Mouse (Mus musculus) lung, adult 18-20 months (tissue): ENCODE results near the gene Lpar2.
A peak's percentile ranks its signal among the peaks of the same experiment; 100 is the strongest.

Experiments
- DNase-seq, 2 experiments: peaks; one replicate each; pipeline ENCODE4 v3.0.0; 2022; ENCODE audit warnings: mixed read lengths in 2 of 2

Lpar2 gene

DNA sequence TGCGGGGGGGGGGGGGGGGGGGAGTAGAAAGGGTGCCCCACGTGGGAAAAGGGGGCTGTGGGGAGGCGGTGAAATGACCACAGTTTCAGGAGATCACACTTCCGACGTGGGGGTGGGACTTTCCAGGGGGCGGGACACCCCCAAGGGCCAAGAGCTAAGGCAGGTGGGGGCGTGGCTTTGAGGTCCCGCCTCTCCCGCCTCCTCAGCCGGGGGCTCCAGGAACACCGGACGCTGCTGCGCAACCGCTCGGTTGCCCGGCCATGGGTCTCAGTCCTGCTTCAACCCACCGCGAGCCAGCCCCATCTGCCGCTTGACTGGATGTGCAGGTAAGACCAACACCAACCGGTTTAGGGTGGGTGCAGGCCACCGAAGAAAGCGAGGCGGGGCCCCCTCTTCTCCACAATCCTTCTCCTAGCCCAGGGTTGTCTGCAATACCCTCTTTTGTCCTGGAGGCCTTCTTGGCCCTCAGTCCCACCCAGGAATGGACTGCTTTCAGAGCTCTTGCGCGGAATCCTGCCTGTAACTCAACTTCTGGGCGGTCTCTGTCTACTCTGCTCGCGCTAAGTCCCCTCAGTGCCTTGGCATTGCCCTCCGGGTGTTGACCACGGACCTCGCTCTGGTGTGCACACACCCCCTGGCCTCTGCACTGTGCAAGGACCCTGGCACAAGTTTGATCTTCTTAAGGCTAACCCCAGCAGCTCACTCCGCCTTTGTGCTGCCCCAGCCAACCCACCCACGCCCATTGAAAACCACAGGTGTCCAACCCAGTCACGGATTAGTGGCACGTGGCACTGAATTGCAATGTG lies at the start of gene Lpar2:
Lpar2 (plus strand) TSS at position 44 of the 806 bp plus-strand sequence.
- DNase-seq, result peak; percentile 78 to 80

DNA sequence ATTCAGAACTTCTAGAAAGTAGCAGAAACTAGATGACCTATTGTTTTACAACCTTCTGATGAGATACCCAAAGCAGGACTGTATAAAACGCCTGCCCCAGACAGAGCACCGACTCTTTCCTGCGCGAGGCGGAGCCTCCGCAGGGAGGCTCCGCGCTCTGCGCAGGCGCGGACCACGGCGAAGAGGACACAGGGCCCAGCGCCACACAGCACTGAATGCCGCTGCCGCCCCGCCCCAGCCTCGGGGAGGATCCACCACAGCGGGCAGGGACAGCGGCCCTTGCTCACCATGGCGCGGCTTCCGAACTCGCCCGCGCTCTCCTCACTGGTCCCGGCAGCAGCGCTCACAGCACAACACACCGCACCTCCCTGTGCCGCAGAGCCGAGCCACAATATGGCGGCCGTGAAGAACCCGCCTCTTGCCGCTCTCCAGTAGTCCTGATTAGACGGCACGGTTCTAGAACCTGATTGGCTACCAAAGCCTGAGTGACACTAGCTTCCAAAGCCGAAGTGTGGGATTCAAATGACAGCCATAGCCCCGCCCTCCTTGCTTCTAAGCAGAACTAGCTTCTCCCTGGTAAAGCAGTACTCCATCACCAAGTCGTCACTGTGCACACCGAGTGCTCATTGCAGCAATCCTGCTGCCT lies 47.6 kb upstream of the Lpar2 start, which contains the start of gene Gm20422:
Gm20422 (minus strand) TSS at position 384 of the 646 bp plus-strand sequence.
- peak; percentile 93 to 95 for DNase-seq

DNA sequence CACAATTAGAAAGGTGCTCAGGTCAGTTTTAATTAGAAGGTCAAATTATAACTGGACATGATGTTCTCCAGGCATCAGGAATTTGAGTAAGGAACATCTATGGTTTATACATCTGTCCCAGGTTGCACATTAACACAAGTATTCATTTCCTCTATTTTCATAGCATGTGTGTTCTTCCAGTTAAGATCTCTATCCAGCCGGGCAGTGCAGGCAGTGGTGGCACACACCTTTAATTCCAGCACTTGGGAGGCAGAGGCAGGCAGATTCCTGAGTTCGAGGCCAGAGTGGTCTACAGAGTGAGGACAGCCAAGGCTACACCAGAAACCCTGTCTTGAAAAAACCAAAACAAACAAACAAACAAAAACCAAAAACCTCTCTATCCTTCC lies 47.1 kb upstream of the Lpar2 start:
- DNase-seq, result no peak

DNA sequence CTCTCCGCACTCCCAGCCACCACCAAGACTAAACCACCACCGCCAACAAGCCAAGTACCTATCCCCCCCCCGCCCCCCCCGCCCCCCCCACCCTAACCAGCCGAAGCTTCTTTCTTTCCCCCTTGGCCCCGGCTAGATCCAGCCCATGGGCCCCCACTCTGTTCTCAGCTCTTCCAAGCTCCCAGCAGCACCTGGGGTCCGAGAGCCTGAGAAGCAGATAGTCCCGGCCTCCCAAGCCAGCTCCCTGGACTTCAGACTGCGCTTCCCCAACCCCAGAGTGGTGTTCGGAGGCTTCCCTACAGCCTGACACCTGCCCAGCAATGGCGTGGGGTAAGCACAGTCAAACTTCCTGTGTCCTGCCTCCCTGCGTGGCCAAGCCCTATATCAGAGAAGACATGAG lies 45.1 kb upstream of the Lpar2 start:
- DNase-seq, result no peak

DNA sequence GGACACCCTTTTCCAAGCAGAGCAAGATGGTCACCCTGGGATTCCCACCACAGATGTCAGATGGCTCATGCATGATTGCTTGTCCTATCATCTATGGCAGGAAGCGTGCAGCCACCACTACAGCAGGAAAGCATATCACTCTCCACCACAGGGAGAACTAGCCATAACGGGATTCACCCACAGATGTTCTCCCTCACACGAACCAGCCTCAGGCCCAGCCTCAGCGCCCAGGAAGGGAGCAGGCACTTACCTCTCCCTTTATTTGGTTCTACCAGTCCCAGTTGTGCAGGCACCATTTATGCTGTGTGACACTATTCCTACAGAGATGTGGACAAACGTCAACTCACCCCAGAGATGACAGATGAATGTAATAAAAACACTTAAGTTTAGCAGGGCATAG lies 33.1 kb upstream of the Lpar2 start:
- DNase-seq, result no peak

DNA sequence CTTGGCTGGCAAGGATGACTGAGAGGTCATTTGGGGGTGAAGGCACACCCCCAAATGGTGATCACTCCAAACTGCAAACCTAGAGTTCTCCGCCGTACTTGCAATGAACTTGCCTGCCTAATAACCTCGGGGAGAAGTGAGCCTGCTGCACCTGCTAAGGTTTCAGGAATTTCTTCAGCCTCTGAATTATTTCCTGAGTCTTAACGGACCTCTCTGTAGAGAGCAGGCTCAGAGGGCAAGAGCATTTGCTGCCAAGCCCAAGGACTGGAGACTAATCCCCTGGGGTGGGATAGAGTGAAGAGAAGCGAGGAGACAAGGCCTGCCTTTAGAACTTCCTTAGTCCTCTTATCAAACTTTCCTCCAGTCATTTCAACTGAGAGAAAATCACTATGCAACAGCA lies 32.5 kb upstream of the Lpar2 start:
- no peak for DNase-seq

DNA sequence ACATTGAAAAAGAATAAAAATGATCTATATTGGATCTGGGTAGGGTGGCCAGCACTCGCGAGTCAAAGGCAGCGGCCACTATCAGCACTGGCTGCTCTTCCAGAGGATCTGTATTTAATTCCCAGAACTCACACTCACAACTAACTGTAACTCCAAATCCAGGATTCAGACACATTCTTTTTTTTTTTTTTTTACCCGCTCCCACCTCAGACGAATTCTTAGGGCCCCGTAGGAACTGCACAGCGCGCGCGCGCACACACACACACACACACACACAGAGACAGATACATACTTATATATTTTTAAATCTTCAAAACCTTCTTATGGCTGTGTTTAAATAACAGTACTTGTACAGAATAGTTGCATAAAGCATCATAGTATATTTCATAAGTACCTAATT lies 31.9 kb upstream of the Lpar2 start:
- no peak for DNase-seq

DNA sequence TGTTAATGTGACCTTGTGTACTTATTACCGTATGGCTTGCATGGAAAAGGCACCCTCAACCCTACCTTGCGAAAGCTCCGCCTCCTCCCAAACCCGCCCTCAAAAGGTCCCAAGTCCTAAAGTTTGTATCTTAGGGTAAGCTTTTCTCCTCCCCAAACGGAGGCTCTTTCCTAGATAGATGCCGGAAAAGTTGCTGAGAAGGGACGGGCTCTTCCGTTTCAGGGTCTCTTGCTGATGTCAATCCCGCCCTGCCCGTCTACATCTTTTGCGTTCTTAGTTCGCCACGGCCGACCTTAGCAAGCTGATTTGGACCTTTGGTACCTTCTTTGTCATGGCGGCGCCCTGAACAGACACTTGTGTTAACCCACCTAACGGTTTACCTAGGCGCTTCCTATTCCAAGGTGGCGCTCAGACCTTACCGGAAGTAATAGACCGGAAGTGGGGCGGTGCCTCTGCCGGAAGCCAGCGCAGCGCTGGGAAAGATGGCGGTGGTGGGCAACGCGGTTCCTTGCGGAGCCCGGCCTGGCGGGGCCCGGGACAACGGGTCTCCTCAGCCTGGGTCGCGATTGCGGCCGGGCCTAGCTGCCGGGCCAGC lies 31.4 kb upstream of the Lpar2 start, which contains the start of the genes Atp13a1 and Zfp866:
Atp13a1 (plus strand) TSS at position 391 of the 595 bp plus-strand sequence.
Zfp866 (minus strand) TSS at position 406 of the 595 bp plus-strand sequence.
- peak; percentile 89 to 91 for DNase-seq

DNA sequence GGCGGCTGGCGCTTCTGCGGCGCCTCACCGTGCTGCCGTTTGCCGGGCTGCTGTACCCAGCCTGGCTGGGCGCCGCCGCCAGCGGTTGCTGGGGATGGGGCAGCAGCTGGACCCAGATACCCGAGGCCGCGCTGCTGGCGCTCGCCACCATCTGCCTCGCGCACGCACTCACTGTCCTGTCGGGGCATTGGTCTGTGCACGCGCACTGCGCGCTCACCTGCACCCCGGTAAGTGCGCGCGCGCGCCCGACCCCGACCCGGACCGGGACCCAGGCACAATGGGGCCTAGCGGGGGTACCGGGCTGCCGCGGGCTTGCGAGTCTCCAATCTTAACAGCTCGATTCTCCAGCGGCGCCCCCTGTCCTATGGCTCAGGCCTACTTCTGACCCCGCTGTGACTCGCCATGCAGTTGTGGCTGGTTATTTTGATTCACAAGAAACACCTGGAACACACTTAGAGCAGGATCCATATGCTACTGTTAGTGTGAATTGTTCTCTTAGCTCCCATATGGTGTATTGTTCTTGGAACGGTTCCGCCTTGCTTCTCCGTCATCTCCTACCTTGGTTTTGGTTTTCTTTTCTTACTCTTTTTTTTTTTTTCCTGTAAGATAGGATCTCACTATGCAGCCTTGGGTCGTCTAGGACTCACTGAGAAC lies 30.7 kb upstream of the Lpar2 start:
- DNase-seq, result peak in 1 of 2 experiments; percentile 20

DNA sequence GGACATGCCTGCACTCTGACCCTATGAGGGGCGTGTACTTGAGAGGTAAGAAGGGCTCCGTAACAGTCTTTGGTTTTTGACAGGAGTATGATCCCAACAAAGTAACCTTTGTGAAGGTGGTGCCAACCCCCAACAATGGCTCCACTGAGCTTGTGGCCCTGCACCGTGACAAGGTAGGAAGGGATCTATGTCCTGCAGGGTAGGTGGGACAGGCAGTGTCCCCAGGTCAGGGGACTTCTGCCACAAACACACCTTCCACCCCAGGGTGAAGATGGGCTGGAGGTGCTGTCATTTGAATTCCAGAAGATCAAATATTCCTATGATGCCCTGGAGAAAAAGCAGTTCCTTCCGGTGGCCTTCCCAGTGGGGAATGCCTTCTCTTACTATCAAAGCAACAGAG lies 28.6 kb upstream of the Lpar2 start:
- no peak for DNase-seq

DNA sequence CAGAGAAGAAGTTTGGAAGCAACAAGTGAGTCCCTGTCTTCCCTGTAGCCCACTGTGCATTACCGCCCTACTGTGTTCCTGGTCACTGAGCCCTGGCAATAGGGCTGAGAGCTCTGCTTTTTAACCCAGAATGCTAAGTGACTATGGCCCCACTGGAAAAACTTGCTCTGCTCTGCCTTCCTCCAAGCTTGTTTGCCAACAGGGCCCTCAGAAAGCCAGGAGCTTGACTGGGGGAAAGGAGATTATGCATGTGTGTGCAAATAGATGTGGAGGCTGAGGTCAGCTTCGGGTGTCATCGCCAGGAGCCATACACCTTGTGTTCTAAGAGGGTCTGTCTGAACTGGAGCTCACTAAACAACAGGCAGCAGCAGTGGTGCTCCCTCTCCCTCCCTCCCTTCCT lies 28.1 kb upstream of the Lpar2 start:
- DNase-seq, result no peak

DNA sequence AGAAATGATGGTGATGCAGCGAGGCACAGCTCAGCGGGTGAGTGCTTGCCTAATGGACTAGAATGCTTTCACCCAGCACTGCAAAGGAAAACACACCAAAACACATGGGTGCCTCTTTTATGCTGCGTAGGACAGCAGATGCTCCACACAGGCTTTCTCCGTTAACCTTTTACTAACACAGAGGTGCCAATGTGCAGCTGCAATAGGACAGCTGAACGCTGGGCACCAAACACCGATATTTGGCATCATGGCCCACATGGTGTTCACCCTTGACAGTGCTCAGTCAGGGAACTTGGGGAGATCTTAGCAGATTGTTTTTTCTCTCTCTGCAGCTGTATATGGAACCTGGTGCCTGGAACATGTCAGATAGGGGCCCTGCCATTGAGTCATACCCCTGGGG lies 27.3 kb upstream of the Lpar2 start:
- peak in 1 of 2 experiments; percentile 1 for DNase-seq

DNA sequence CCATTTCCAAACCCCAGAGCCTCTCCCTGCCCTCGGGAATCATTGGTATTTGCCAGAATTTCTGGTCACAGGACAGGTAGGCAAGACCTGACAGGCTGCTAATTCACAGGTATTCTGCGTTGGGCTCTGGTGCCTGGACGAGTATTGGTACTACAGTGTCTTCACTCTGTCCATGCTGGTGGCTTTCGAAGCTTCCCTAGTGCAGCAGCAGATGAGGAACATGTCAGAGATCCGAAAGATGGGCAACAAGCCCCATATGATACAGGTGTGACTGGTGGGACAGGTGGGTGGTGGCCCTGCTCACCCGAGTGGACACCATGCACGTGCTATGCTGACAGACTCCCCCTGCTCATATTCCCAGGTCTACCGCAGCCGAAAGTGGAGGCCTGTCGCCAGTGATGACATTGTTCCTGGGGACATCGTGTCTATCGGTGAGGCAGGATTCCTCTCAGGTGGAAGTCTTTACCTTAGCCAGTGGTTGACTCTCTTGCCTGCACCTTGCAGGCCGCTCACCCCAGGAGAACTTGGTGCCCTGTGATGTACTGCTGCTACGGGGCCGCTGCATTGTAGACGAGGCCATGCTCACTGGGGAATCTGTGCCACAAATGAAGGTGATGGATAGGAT lies 25.4 kb upstream of the Lpar2 start:
- DNase-seq, result peak in 1 of 2 experiments; percentile 2

DNA sequence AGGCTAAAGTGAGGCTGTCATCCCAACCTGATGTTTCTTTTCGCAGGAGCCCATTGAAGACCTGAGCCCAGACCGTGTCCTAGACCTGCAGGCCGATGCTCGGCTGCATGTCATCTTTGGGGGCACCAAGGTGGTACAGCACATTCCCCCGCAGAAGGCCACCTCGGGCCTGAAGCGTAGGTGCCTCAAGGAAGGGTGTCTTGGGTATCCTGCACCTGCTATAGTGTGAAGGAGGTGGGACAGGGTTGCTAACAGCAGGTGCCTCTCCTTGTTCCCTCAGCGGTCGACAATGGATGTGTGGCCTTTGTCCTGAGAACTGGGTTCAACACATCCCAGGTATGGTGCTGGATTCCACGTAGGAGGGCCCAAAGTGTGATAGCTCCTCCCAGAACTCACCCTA lies 24.6 kb upstream of the Lpar2 start:
- peak in 1 of 2 experiments; percentile 1 for DNase-seq

DNA sequence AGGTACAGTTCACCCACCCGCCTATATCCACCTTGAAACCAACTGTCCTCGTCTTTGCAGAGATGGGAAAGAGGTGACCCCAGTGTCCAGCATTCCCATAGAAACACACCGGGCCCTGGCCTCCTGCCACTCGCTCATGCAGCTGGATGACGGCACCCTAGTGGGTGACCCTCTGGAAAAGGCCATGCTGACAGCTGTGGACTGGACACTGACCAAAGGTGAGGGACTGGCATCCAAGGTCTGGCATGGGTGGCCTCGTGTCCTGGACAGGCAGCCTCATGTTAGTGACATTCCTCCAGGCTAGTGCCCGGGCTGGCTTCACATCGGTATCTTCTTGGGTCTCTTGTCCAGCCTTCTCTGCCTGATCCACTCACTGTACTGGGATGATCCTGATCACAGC lies 23.0 kb upstream of the Lpar2 start:
- DNase-seq, result peak in 1 of 2 experiments; percentile 1

DNA sequence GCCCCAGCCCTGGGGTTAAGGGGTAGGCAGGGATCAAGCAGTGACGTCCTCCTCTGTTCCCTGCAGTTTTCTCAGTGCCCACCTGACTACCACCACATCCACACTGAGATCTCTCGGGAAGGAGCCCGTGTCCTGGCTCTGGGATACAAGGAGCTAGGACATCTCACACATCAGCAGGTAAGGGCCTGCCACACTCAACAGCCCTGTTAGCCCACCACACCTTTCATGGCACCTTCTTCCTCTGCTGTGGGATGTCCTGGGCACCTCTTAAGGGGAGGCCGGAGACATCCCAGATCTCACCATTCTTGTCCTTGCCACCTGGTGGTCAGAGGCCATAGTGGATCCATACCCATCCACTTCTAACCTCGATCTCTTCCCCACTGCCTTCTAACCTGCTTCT lies 22.3 kb upstream of the Lpar2 start:
- DNase-seq, result peak in 1 of 2 experiments; percentile 2

DNA sequence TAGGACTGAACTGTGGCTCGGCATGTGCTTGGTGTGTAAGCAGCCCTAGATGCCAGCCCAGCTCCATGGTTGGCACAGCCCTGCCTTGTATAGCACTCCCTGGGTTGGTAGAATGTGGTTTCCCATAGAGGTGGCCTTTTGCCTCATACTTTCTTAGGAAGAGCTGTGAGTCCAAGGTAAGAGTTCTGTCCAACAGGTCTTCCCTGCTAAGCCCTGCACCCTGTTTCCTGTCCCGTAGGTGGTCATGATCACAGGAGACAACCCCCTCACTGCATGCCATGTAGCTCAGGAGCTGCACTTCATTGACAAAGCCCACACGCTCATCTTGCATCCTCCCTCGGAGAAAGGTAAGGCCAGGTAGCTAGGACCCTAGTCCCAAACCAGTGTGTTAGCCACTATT lies 20.4 kb upstream of the Lpar2 start:
- DNase-seq, result peak in 1 of 2 experiments; percentile 1

DNA sequence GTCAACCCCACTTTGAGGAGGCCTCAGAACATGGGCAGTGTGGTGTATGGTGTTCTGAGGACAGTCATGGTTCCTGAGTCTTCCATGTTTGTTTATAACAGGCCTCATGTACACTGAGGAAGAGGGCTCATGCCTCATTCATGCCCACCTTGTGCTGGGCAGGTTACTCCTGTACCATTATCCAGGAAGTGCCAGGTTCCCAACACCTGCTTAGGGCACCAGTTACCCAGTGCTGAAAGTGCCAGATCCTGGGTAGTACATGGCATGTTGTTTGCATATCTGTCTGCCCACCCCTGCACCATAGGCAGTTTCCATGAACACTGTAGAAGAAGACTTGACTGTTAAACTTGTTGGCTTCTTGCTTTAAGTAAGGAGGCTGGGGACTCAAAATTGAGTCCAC lies 20.0 kb upstream of the Lpar2 start:
- peak in 1 of 2 experiments; percentile 0 for DNase-seq

DNA sequence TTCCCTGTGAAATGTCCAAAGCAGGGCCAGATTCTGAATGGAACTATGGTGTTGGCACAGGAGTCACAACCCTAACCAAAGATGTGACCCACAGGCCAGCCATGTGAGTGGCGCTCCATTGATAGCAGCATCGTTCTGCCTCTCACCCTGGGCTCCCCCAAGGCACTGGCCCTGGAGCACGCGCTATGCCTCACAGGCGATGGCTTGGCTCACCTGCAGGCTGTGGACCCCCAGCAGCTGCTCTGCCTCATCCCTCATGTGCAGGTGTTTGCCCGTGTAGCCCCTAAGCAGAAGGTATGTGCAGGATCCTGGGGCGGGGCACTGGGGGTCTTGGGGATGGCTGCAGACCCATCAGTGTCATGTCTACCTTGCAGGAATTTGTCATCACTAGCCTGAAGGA lies 18.9 kb upstream of the Lpar2 start:
- peak in 1 of 2 experiments; percentile 2 for DNase-seq

DNA sequence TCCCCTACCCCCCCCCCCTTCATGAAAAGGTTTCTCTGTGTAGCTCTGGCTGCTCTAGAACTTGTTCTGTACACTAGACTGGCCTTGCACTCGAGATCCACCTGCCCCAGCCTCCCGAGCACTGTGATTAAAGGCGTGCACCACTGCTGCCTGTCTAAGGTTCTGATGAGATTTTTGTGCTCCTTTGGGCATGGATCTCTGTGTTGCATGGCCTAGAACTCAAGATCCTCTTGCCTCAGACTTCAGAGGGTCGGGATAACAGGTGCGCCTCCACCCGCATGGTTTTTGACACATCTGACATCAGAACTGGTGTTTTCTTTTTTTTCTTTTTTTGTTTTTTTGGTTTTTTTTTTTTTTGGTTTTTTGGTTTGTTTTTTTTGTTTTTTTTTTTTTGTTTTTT lies 17.7 kb upstream of the Lpar2 start:
- no peak for DNase-seq

DNA sequence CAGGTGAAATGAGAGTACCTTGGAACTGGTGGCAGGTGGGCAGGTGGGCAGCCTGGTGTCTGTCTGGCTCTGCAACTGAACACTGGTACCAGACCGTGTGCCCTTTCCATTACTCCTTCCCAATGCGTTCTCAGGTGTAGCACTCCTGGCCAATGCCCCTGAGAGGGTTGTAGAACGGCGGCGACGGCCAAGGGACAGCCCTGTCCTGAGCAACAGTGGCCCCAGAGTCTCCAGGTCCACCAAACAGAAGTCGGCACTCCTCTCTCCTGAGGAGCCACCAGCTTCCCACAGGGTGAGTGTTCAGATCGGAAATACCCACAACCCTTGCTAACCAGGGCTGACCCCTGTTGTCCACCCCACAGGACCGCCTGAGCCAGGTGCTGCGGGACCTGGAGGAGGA lies 17.1 kb upstream of the Lpar2 start:
- DNase-seq, result no peak

DNA sequence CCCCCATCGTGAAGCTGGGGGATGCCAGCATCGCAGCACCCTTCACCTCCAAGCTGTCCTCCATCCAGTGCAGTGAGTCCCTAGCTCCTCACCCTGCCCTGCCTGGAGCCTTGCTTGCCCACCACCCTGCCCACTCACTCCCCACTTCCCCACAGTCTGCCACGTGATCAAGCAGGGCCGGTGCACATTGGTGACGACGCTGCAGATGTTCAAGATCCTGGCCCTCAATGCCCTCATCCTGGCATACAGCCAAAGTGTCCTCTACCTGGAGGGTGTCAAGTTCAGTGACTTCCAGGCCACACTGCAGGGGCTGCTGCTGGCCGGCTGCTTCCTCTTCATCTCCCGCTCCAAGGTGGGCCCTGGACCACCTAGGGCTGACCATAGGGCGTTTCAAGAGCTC lies 16.7 kb upstream of the Lpar2 start:
- no peak for DNase-seq

DNA sequence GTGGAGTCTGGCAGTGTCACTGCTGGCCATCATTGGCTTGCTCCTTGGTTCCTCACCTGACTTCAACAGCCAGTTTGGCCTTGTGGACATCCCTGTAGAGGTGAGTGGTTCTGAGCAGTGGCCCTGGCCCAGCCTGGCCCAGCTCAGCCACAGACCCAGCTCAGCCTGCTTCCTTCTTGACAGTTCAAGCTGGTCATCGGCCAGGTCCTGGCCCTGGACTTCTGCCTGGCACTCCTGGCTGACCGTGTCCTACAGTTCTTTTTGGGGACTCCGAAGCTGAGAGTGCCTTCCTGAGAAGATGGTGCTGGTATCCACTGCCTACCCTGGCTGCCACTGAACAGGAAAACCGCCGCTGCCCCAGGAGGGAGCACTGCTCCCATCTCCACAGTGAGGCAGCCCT lies 15.0 kb upstream of the Lpar2 start:
- no peak for DNase-seq
